Mouse (Mus musculus) heart, embryonic 16.5 days (tissue): Measurements from ENCODE around the gene Abhd17c. TPM values are rescaled to one million over a fixed set of nuclear protein-coding genes. Genes with fewer than 3 reads are reported as not detected.

Experiments
- ATAC-seq: fragments of 200-750 bp; cut with Nextera tagmentation; replicated peaks from 2 replicates; pipeline ENCODE4 v1.8.0; 2017; ENCODE audit warnings: moderate number of reproducible peaks; ENCODE audit not compliant: insufficient read depth, low FRiP score; ENCODE audit errors: extremely low read depth
- H3K27ac ChIP-seq: fragments of 300-500 bp; sonication (generic); 2 replicates; pipeline ENCODE4 v1.5.1; 2014; ENCODE audit warnings: mild to moderate bottlenecking, low read length, control low read depth, moderate library complexity
- H3K27me3 ChIP-seq: fragments of 300-500 bp; sonication (generic); 2 replicates; pipeline ENCODE4 v1.6.1; 2014; ENCODE audit warnings: low read length, mixed read lengths; ENCODE audit not compliant: control insufficient read depth, insufficient read depth
- H3K36me3 ChIP-seq: fragments of 300-500 bp; sonication (generic); 2 replicates; pipeline ENCODE4 v1.6.1; 2014; ENCODE audit not compliant: control insufficient read depth, insufficient read depth
- H3K4me1 ChIP-seq: fragments of 300-500 bp; sonication (generic); 2 replicates; pipeline ENCODE4 v1.6.1; 2014; ENCODE audit warnings: low read length, mixed read lengths; ENCODE audit not compliant: control insufficient read depth, insufficient read depth
- H3K4me2 ChIP-seq: fragments of 300-500 bp; sonication (generic); 2 replicates; pipeline ENCODE4 v1.6.1; 2014; ENCODE audit warnings: low read depth, mild to moderate bottlenecking, control low read depth, low read length
- H3K4me3 ChIP-seq: fragments of 300-500 bp; sonication (generic); 2 replicates; pipeline ENCODE4 v1.5.1; 2014; ENCODE audit warnings: mild to moderate bottlenecking, control low read depth, low read length
- H3K9ac ChIP-seq: fragments of 300-500 bp; sonication (generic); 2 replicates; pipeline ENCODE4 v1.6.1; 2014; ENCODE audit warnings: low read length, control low read depth
- H3K9me3 ChIP-seq: fragments of 300-500 bp; sonication (generic); replicated peaks from 2 replicates; pipeline ENCODE4 v1.6.1; 2016; ENCODE audit warnings: low read length; ENCODE audit not compliant: control insufficient read depth
- WGBS: fragments of 180-500 bp; shearing (Covaris S2); extraction: QIAGEN DNeasy Blood & Tissue Kit; methylation state at CpG from one replicate; pipeline ENCODE4 v1.1.7; 2014; 5-methylcytosine and 5-hydroxymethylcytosine counted together
- polyA plus RNA-seq: library from polyadenylated mRNA; unstranded; fragments of >200 nt; fragmentation: Nextera tagmentation; extraction: Ambion mirVana; gene quantifications from 2 replicates; pipeline ENCODE4 v1.2.1, GENCODE M21; 2015

Abhd17c gene
- polyA plus RNA-seq, 1 experiment from 2014 or later = 14.5 TPM

- Histone ChIP-seq H3K36me3 (no peaks in the 10 kb centered on the region), H3K4me3 (no peak overlapping the region), H3K9me3 (no peaks in the 10 kb centered on the region), H3K27ac (no peak overlapping the region), H3K4me2 (no peak overlapping the region), H3K27me3 (no peaks in the 10 kb centered on the region), H3K9ac (no peak overlapping the region), H3K4me1 (no peaks in the 10 kb centered on the region)
- 68% methylated on average over 7 of the region's 7 CpGs for WGBS
- no peak for ATAC-seq
These were observed 74.3 kb downstream of the Abhd17c start for GRCm38 (mm10) chr7:84077257-84078013.

DNA sequence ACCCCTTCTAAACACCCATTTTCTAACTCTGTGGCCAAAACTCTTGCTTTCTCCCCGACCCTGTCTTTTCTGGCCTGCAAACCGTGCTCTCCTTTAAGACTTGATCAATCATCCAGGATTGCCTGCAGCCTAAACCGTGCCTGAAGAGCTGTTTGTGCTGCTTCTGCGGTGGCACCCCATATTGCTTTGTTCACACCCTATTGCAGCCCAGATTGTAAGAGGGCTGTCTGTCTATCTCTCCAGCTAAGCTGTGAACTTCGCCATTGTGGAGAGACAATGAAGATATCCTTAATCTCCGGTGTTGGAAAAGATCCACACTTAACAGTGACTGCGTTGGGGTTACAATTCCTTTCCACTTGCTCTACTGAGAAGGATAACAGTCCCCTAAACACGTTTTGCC is 77.4 kb downstream of the Abhd17c start:
- Histone ChIP-seq H3K9ac (no peak overlapping the region), H3K4me1 (no peaks in the 10 kb centered on the region), H3K4me3 (no peak overlapping the region), H3K27ac (no peak overlapping the region), H3K27me3 (no peaks in the 10 kb centered on the region), H3K36me3 (no peaks in the 10 kb centered on the region), H3K9me3 (no peaks in the 10 kb centered on the region), H3K4me2 (no peak overlapping the region)
- WGBS = 38% methylated on average over 8 of the region's 8 CpGs
- ATAC-seq = no peak

GRCm38 (mm10) chr7:84073856-84074255 is 77.8 kb downstream of the Abhd17c start:
- Histone ChIP-seq H3K9me3 (no peaks in the 10 kb centered on the region), H3K36me3 (no peaks in the 10 kb centered on the region), H3K4me2 (no peak overlapping the region), H3K9ac (no peak overlapping the region), H3K27me3 (no peaks in the 10 kb centered on the region), H3K4me1 (no peaks in the 10 kb centered on the region), H3K4me3 (no peak overlapping the region), H3K27ac (no peak overlapping the region)
- WGBS = 74% methylated on average over 3 of the region's 3 CpGs
- no peak for ATAC-seq

GRCm38 (mm10) chr7:84068931-84069330 is 82.8 kb downstream of the Abhd17c start:
- Histone ChIP-seq H3K9ac (no peak overlapping the region), H3K36me3 (no peaks in the 10 kb centered on the region), H3K4me3 (no peak overlapping the region), H3K4me2 (no peak overlapping the region), H3K27me3 (no peaks in the 10 kb centered on the region), H3K27ac (no peak overlapping the region), H3K9me3 (no peaks in the 10 kb centered on the region), H3K4me1 (no peaks in the 10 kb centered on the region)
- WGBS = 56% methylated on average over 5 of the region's 5 CpGs
- ATAC-seq = no peak

- H3K27ac ChIP-seq = no peak overlapping the region
- H3K9ac ChIP-seq = no peak overlapping the region
- H3K9me3 ChIP-seq = no peaks in the 10 kb centered on the region
- no peaks in the 10 kb centered on the region for H3K27me3 ChIP-seq
- H3K4me3 ChIP-seq = no peak overlapping the region
- no peaks in the 10 kb centered on the region for H3K4me1 ChIP-seq
- WGBS = 91% methylated on average over 7 of the region's 7 CpGs
- no peak for ATAC-seq
- H3K36me3 ChIP-seq = no peaks in the 10 kb centered on the region
- H3K4me2 ChIP-seq = no peak overlapping the region
These were observed 91.9 kb downstream of the Abhd17c start for GRCm38 (mm10) chr7:84059799-84060198.

Other genes starting within 250 kb of the Abhd17c start
- 0.32 and 0.64 TPM in 2 replicates for gene Cemip, start 65.4 kb downstream of the Abhd17c start, polyA plus RNA-seq